Mouse (Mus musculus) myocyte (in vitro differentiated cells): ENCODE measurements at regions not wholly inside any gene's neighbourhood (a gene's known extent, or its start where the extent isn't known, plus 50 kb on each side); places are given as distances from the start of the nearest gene placed in this dataset.

Experiments used
- H3K27me3 ChIP-seq: one replicate; pipeline ENCODE4 v1.6.1; 2011; ENCODE audit not compliant: control insufficient read depth, insufficient read depth, insufficient read length
- H3K36me3 ChIP-seq: one replicate; pipeline ENCODE4 v1.6.1; 2011; ENCODE audit not compliant: control insufficient read depth, insufficient read depth
- H3K4me2 ChIP-seq: one replicate; pipeline ENCODE4 v1.6.1; 2011; ENCODE audit warnings: low read depth, control low read depth
- H3K4me3 ChIP-seq: one replicate; pipeline ENCODE4 v1.5.1; 2011; ENCODE audit warnings: mild to moderate bottlenecking, control low read depth, moderate library complexity
- H3K79me2 ChIP-seq: one replicate; pipeline ENCODE4 v1.6.1; 2011; ENCODE audit not compliant: control insufficient read depth, insufficient read depth
- H3ac ChIP-seq: one replicate; pipeline ENCODE4 v1.6.1; 2011; ENCODE audit not compliant: control insufficient read depth, insufficient read length
- CEBPB ChIP-seq: IDR thresholded peaks from 2 replicates; pipeline ENCODE4 v1.6.1; 2011; ENCODE audit warnings: mild to moderate bottlenecking, moderate library complexity; ENCODE audit not compliant: poor library complexity, insufficient read depth, severe bottlenecking
- E2F4 ChIP-seq: IDR thresholded peaks from one replicate; pipeline ENCODE4 v1.6.1; 2011; ENCODE audit warnings: mild to moderate bottlenecking, control low read depth, moderate library complexity; ENCODE audit not compliant: insufficient read depth
- MAX ChIP-seq: IDR thresholded peaks from one replicate; pipeline ENCODE4 v1.6.1; 2011; ENCODE audit warnings: low read depth, mild to moderate bottlenecking, control low read depth
- MYOD1 ChIP-seq, 3 experiments: IDR thresholded peaks; one replicate each; pipeline ENCODE4 v1.6.1; 2011; ENCODE audit warnings: control low read depth in 2 of 3, low read depth in 2 of 3, mild to moderate bottlenecking in 2 of 3, moderate library complexity in 1 of 3; ENCODE audit not compliant: insufficient read length in 2 of 3, control insufficient read depth in 1 of 3
- MYOG ChIP-seq, 3 experiments: IDR thresholded peaks; one replicate each; pipeline ENCODE4 v1.6.1; 2011; ENCODE audit warnings: control low read depth in 2 of 3, low read depth in 2 of 3, mild to moderate bottlenecking in 2 of 3; ENCODE audit not compliant: insufficient read length in 2 of 3, control insufficient read depth in 1 of 3, insufficient read depth in 1 of 3
- POLR2A ChIP-seq: IDR thresholded peaks from one replicate; pipeline ENCODE4 v1.6.1; 2011; ENCODE audit warnings: low read depth, mild to moderate bottlenecking, control low read depth, moderate library complexity; ENCODE audit not compliant: insufficient read length
- POLR2AphosphoS2 ChIP-seq: IDR thresholded peaks from one replicate; pipeline ENCODE4 v1.6.1; 2011; ENCODE audit warnings: low read depth, control low read depth; ENCODE audit not compliant: insufficient read length
- REST ChIP-seq: IDR thresholded peaks from one replicate; pipeline ENCODE4 v1.6.1; 2011; ENCODE audit warnings: mild to moderate bottlenecking, control low read depth, moderate library complexity; ENCODE audit not compliant: insufficient read depth, insufficient read length
- SRF ChIP-seq: IDR thresholded peaks from one replicate; pipeline ENCODE4 v1.6.1; 2011; ENCODE audit warnings: low read depth; ENCODE audit not compliant: control insufficient read depth, insufficient read length
- TCF12 ChIP-seq: IDR thresholded peaks from one replicate; pipeline ENCODE4 v1.6.1; 2011; ENCODE audit warnings: mild to moderate bottlenecking, control low read depth; ENCODE audit not compliant: poor library complexity, insufficient read depth, severe bottlenecking
- TCF3 ChIP-seq: IDR thresholded peaks from one replicate; pipeline ENCODE4 v1.6.1; 2011; ENCODE audit warnings: low read depth, control low read depth; ENCODE audit not compliant: insufficient read length
- USF1 ChIP-seq: IDR thresholded peaks from one replicate; pipeline ENCODE4 v1.6.1; 2011; ENCODE audit warnings: low read depth, mild to moderate bottlenecking, control low read depth, moderate library complexity

DNA sequence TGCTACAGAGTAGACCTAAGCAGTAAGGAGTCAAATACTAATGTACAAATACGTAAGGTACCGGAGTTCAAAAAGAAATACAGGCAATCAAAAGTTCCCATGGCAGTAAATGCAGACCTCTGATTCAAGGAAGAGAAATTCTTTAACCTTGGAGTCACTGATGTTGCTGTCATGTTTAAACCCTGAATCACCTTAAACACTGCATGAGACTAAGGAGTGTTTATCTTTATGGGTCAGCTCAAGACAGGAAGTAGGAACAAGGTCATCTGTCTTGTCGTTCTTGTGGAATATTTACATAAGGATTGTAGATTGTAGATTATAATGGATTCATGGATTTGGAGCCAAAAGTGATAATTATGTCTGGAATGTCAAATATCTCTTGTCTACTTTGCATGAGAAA, 1708.7 kb upstream of the Slc10a2 start:
- Histone ChIP-seq H3K27me3 (no peaks in the 10 kb centered on the region), H3ac (no peak overlapping the region), H3K4me2 (peak overlapping the region; percentile 31), H3K4me3 (no peak overlapping the region), H3K36me3 (no peaks in the 10 kb centered on the region), H3K79me2 (no peaks in the 10 kb centered on the region)
- no peak for TF ChIP-seq CEBPB
- no peak for TF ChIP-seq MYOD1 (IDR thresholded peaks at IDR 0.05; ENCODE audit: control insufficient read depth in 1 of 3, insufficient read length in 2 of 3, low read depth in 2 of 3)
- no peak for TF ChIP-seq POLR2A
- TF ChIP-seq TCF12: no peak
- TF ChIP-seq REST: no peak
- no peak for TF ChIP-seq MYOG (IDR thresholded peaks at IDR 0.05; ENCODE audit: control insufficient read depth in 1 of 3, insufficient read depth in 1 of 3, insufficient read length in 2 of 3, low read depth in 2 of 3)
- no peak for TF ChIP-seq USF1
- TF ChIP-seq POLR2AphosphoS2: no peak
- no peak for TF ChIP-seq TCF3
- no peak for TF ChIP-seq E2F4
- TF ChIP-seq SRF: no peak
- no peak for TF ChIP-seq MAX

GRCm38 (mm10) chr8:6807116-6807515, 1702.0 kb upstream of the Slc10a2 start:
- H3K36me3 ChIP-seq: no peaks in the 10 kb centered on the region
- no peak for TF ChIP-seq TCF3
- no peak for TF ChIP-seq MYOD1 (IDR thresholded peaks at IDR 0.05; ENCODE audit: control insufficient read depth in 1 of 3, insufficient read length in 2 of 3, low read depth in 2 of 3)
- no peak for TF ChIP-seq REST
- H3K4me3 ChIP-seq: no peak overlapping the region
- H3K27me3 ChIP-seq: no peaks in the 10 kb centered on the region
- no peak overlapping the region for H3ac ChIP-seq
- H3K4me2 ChIP-seq: peak overlapping the region; percentile 15
- no peaks in the 10 kb centered on the region for H3K79me2 ChIP-seq

GRCm38 (mm10) chr8:6803199-6803598, 1698.0 kb upstream of the Slc10a2 start:
- Histone ChIP-seq H3K27me3 (no peaks in the 10 kb centered on the region), H3K36me3 (no peaks in the 10 kb centered on the region), H3K4me2 (no peak overlapping the region), H3ac (no peak overlapping the region), H3K79me2 (no peaks in the 10 kb centered on the region), H3K4me3 (no peak overlapping the region)
- TF ChIP-seq MAX (no peak), E2F4 (no peak), TCF3 (no peak), TCF12 (no peak), USF1 (no peak), SRF (no peak), POLR2AphosphoS2 (no peak), MYOG (IDR thresholded peaks at IDR 0.05; ENCODE audit: control insufficient read depth in 1 of 3, insufficient read depth in 1 of 3, insufficient read length in 2 of 3, low read depth in 2 of 3) (no peak), MYOD1 (IDR thresholded peaks at IDR 0.05; ENCODE audit: control insufficient read depth in 1 of 3, insufficient read length in 2 of 3, low read depth in 2 of 3) (no peak), CEBPB (no peak), POLR2A (no peak), REST (no peak)

GRCm38 (mm10) chr8:6801076-6801475, 1695.9 kb upstream of the Slc10a2 start:
- Histone ChIP-seq H3K27me3 (no peaks in the 10 kb centered on the region), H3K4me2 (no peak overlapping the region), H3K79me2 (no peaks in the 10 kb centered on the region), H3K4me3 (no peak overlapping the region), H3K36me3 (no peaks in the 10 kb centered on the region), H3ac (no peak overlapping the region)
- TF ChIP-seq E2F4 (no peak), TCF3 (no peak), USF1 (no peak), MYOG (IDR thresholded peaks at IDR 0.05; ENCODE audit: control insufficient read depth in 1 of 3, insufficient read depth in 1 of 3, insufficient read length in 2 of 3, low read depth in 2 of 3) (no peak), CEBPB (no peak), TCF12 (no peak), POLR2AphosphoS2 (no peak), MYOD1 (IDR thresholded peaks at IDR 0.05; ENCODE audit: control insufficient read depth in 1 of 3, insufficient read length in 2 of 3, low read depth in 2 of 3) (no peak), SRF (no peak), POLR2A (no peak), MAX (no peak), REST (no peak)

DNA sequence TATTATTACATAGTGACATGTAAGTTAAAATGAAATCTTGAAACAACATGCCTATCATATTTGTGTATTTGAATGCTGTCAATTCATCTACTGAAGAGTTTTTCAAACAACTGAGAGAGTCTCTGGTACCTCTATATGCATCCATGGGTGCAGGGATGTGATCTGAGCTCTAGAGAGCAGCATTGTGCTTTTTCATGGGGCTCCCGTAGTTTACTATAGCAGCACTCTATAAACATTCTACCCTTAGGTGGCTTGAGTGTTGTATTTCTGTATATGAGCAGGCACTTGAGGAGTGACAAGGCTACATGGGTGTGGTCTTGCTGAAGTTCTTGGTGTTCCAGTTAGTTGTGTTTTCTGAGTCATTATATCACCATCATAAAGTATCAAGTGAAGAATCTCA, 1683.9 kb upstream of the Slc10a2 start:
- no peaks in the 10 kb centered on the region for H3K36me3 ChIP-seq
- H3K4me2 ChIP-seq: no peak overlapping the region
- no peaks in the 10 kb centered on the region for H3K27me3 ChIP-seq
- H3K4me3 ChIP-seq: no peak overlapping the region
- no peaks in the 10 kb centered on the region for H3K79me2 ChIP-seq
- TF ChIP-seq CEBPB (no peak), POLR2AphosphoS2 (no peak), TCF12 (no peak), SRF (no peak), MYOG (IDR thresholded peaks at IDR 0.05; ENCODE audit: control insufficient read depth in 1 of 3, insufficient read depth in 1 of 3, insufficient read length in 2 of 3, low read depth in 2 of 3) (no peak), USF1 (no peak), MYOD1 (IDR thresholded peaks at IDR 0.05; ENCODE audit: control insufficient read depth in 1 of 3, insufficient read length in 2 of 3, low read depth in 2 of 3) (no peak), REST (no peak), POLR2A (no peak), MAX (no peak), E2F4 (no peak), TCF3 (no peak)
- no peak overlapping the region for H3ac ChIP-seq
